Mouse (Mus musculus): ENCODE data around the gene R3hcc1l.

DNA sequence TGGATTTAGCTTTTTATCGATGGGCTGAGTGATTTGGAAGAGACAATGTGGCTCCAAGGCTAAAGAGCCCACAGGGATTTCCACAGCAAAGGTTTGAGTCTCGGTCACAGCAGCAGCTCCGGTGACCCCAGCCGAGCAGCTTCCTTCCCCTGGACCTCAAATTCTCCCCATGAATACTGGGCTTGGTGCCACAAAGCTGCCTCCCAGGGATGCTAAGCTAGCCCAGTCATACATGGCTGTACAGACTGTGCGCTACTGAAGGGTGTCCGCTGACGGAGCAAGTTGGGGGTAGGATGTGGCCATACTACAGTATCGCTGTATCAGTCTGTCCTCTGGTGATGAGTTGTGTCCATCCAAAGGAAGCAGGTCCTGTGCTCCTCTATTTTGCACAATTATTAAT is 2.9 kb upstream of the R3hcc1l start:
- TF ChIP-seq EP300 (IDR thresholded peaks at IDR 0.05; ENCODE audit: insufficient read depth, low read depth, low read length), result no peak
- no peak for TF ChIP-seq CTCF (IDR thresholded peaks at IDR 0.05; ENCODE audit: low read depth, low read length)

Measured in ES-Bruce4 (cell line).